Mouse (Mus musculus): ENCODE measurements around the gene S1pr4.

The S1pr4 gene

DNA sequence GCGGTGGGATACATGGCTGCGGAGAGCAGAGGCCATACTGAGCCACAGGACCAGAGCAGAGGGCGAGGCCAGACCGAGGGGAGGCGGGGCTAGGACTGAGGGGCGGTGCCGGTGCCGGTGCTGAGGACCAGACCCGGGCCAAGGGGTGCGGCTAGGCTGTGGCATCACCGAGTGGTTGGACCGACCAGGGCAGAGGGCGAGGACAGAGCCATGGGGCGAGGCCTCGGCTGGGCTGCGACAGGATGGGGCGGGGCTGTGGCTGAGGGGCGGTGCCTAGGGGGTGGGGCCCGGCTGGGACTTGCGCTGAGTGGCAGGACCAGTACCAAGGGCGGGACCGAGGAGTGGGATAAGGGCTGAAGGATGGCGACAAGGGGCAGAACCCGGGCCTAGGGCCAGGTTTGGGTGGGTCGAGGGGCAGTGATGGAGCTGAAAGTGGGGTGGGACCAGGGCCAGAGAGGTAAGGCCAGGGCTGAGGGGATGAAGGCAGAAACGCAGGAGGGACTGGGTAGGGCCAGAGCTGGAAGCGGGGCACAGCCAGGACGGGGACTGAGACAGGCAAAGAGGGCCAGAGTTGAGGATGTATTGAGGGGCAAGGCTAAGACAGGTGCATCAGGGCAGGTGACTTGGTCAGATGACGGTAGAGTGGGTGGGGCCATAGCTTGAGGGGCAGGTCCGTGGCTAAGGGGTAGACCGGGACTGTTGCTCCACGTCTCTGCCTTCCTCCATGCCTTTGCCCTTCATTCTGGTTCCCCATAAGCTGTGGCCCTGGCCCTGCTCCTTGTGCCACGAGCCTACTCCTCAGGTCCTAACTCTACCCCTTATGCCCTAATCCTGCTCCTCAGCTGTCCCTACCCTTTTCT is 35.3 kb downstream of the S1pr4 start:
- DNase-seq, result peak; percentile 64 to 70

DNA sequence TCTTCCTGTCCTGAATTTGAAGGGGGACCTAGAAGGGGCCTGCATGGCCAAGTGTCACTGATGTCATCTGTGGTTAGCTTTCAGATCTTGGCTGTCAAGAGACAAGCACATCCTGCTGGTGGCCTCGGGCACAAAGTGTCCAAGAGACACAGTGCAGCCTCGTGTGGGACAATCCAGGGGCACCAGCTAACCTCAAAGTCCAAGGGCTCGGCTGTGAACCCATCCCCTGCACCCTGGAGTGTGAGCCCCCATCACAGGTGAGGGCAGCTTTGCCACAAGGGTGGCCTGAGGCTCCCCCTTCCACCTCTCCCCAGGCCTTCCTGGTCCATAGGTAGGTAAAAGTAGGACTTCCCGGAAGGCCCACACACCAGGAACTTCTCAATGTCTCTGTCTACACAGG is 36.4 kb downstream of the S1pr4 start:
- peak; percentile 9 for DNase-seq

DNA sequence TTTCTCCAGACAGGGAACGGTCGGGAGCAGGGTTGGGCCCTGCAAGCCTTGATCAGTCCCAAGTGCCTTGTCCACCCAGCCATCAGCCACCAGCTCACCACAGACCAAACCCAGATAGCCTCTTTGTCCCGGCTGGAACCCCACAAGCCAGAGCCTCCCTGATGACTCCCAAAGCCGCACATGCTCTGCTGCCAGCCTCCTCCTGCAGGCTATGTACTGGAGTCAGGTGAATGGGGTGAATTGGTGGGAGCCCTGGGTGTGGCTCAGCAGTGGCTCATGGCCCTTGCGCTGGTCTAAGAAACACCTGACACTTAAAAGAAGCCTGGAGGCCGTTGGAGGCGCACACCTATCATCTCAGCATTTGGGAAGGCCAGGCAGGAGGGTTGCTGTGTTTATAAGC is 37.0 kb downstream of the S1pr4 start:
- DNase-seq, result peak in 1 of 2 experiments; percentile 10

DNA sequence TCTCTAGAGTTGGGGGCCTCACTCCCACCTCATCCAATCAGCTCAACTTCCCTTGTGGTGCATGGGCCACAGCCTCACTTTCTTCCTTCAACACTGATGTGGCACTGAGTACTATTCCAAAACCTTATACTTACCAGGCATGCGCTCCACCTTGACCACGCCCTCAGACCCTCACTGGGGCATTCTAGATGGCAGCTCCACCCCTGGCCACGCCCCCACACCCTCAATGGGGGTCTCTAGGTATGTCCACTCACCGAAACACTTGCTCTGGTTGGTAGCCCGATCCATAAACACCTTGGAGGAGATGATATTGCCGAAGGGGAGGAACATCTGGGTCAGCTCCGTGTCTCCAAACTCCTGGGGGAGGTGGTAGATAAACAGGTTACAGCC is 37.5 kb downstream of the S1pr4 start:
- peak; percentile 26 to 43 for DNase-seq

DNA sequence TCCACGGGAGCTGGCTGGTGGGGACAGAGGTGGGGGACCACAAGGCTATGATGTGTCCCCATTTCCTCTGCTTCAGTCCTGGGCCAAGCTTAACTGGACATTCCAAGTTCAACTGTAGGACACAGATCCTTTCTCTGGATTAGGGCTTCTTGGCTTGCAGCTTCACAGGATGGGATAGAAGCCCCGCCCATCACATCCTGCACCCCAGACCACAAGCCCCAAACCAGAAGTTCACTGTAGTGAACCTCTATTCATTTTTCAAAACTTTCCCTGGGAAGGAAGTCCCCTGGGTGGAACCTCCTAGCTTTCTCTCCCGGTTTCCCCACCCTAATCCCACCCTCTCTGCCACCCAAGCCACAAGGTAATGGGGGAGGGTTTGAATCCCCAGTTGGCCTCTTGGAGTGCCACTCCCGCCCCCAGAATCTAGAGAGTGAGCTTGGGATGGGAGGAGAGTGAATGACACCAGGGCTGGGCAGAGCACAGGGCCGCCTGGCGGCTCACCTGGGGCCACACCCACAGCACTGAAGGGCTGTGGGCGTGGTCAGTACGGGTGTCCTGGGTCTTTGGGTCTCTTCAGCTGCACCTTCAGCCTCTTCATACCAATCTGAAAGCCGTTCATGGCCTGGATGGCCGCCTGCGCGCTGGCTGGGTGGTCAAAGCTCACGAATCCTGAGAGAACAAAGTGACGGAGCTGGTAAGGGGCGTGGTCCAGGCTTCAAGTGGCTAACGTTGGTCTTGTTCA is 38.1 kb downstream of the S1pr4 start:
- peak; percentile 10 to 27 for DNase-seq

DNA sequence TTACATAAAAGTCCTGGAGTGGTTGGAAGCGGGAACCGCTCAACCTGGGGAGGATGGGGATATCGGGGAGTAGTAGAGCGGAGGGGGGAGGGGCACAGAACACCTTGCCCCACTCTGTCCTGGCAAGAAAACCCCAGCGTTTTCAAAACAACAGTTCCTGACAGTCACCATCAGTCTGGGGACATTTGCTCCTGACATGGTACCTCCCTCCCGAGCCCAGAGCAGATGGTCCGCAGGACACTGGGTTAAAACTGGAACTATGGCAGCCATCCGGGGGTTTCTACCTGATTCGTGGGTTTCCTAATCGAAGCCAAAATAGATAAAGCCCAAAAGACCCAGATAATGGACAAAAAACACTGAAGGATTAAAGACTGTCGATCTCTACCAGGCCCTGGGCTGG is 39.0 kb downstream of the S1pr4 start:
- DNase-seq, result no peak

DNA sequence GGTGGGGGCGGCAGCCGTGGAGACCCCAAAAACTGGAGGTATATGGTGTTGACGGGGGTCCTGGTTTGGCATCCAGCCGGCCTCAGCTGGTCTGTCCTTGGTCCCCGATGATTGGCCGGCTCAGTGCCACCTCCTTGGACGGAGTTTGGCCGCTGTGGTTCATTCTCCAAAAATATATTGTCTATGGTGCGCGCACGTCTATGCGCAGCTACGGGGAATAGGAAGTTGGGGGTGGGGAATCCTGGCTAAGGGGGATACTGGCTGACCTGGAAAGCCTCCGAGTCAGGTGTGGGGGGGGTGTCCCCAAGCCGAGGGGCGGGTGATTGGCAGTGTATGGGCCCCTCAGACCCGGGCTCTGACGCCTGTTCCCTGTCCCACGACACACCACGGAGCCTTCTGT is 39.5 kb downstream of the S1pr4 start:
- peak in 1 of 2 experiments; percentile 69 for DNase-seq

DNA sequence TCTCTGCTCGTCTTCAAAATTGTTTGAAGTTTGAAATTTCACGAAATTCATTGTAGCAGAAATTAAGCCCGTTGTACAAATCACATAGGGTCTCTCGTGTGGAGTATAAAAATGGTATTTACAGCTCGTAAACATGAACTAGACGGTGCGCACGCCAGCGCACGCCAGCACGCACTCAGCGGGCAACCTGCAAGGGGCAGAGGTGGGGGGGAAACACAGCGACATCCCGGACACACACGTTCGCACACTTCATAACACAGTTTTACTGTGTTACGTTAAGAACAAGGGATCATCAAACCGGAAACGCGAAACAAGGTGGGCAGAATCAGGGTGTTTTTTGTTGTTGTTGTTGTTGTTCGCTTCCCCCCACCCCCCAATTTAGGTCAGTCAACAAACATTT is 40.5 kb downstream of the S1pr4 start:
- peak in 1 of 2 experiments; percentile 17 for DNase-seq

DNA sequence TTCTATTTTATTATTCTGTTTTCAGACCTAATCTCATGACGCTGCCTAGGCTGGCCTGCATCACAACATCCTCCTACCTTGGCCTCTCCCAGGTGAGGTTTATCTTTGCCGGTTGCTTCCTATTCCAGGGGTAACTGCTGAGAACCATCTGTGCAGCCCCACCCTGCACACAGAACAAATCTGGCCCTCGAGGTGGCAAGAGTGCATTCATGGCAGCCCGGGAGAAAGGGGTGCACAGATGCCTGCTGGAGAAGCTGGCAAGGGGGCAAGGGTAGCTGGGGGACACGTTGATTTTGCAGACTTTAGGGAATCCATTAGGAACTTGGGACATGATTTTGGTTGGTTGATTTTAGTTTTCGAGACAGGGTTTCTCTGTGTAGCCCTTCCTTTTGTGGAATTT is 41.7 kb downstream of the S1pr4 start:
- DNase-seq, result peak in 1 of 2 experiments; percentile 22

DNA sequence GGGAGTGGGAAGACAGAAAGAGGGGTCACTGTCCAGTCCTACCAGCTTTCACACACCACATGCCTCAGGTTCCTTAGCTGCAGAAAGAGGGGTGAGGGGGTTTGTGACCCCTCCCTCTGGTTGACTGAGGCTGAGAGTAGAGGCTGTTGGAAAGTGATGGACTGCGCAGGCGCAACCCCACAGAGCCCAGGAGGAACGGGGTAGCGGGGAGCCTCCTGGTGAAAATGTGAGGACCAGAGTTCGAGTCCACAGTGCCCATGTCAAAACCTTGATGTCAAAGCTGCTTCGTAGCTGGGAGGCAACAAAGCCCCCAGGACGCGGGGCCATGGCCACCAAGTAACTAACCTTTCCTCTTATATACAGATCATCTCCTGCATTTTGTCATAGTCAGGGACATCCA is 42.3 kb downstream of the S1pr4 start:
- peak in 1 of 2 experiments; percentile 9 for DNase-seq

DNA sequence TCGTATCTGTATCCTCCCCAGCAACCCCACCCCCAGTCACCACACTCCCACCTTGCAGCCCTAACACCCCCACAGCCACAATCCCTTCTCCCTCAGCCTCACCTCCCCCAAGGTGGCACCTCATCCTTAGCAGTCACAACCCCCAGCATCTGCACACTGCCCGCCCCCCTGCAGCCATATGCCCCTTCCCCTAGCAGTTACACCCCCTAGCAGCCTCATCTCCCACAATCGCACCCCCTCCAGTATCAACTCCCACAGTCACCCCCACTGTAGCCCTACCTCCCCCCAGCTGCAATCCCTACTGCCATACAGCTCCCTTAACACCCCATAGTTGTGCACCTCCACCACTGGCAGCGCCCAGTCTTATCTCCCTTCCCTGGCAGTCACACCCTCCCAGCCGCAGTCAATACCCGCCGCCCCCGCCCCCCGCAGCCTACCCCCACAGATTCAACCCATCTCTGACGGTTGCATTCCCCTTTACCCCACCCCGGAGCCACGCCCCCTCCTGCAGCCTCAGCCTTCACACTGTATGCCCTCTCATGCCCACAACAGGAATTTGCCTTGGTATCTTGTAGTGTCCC is 42.9 kb downstream of the S1pr4 start:
- peak in 1 of 2 experiments; percentile 17 for DNase-seq

DNA sequence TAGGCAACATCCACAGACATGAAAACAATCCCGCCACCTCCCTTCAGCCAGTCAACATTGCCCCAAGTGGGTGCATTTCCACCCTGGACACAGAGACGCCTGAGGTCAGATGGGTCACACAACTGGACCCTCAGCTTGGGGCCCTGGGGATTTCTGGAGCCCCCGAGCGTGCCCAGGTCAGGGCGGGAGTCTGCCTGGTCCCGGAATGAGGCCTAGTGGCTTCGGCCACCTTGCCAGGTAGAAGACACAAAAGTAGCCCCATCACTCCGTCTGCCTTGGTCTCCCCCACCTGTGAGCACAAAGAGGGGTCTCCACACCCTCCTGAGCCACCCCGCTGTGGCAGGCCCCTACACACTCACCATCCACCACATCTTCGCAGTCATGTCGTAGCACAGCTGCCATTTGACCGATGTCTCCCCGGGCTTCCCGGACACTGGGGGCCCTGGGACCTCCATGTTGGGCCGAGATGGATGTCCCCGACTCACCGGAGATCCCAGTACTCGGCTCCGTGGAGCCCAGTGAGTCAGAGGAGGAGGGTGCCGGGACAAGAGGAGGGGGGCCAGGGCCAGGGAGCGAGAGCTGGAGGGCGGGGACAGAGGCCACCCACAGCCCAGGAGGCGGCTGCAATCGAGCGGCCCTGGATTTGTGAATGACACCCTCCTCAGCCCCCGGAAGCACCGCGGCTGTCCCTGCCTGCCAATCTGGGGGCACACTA is 44.6 kb downstream of the S1pr4 start, which contains the start of gene Nfic:
Gene Nfic (minus strand): TSS at position 455 of the 715 bp plus-strand sequence.
- DNase-seq, result peak in 1 of 2 experiments; percentile 12

DNA sequence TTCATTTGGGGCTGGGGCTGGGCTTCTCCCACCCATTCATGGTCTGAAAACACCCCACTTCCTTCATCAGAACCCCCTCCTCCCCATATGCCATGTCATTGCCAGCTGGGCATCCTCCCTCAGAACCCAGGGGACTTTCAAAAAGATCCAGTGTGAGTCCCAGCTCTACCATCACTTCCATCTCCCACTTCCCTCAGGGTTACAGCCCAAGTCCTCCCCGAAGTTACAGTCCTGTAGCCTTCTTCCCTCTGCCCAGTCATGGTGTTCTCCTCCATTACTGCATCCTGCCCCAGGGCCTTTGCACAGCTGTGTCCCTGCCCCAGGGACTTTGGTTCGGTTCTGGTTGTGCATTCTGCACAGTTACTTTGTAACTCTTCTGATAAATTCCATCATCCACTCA is 45.8 kb downstream of the S1pr4 start:
- peak in 1 of 2 experiments; percentile 3 for DNase-seq

DNA sequence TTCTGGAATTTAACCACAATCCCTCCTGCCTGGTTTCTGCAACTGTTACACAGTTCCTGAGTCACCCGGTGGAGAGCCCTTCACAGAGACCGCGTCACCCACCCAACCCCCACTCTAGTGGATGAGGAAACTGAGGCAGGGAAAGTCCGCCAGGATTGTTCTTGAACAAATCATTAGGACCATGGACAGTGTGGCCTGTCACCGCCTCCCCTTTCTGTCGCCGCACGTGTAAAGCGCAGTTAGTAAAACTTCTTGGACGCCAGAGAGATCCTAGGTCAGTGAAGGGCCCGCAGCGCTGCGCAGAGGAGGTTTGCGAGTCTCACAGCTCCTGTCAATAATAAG is 47.0 kb downstream of the S1pr4 start:
- no peak for DNase-seq

DNA sequence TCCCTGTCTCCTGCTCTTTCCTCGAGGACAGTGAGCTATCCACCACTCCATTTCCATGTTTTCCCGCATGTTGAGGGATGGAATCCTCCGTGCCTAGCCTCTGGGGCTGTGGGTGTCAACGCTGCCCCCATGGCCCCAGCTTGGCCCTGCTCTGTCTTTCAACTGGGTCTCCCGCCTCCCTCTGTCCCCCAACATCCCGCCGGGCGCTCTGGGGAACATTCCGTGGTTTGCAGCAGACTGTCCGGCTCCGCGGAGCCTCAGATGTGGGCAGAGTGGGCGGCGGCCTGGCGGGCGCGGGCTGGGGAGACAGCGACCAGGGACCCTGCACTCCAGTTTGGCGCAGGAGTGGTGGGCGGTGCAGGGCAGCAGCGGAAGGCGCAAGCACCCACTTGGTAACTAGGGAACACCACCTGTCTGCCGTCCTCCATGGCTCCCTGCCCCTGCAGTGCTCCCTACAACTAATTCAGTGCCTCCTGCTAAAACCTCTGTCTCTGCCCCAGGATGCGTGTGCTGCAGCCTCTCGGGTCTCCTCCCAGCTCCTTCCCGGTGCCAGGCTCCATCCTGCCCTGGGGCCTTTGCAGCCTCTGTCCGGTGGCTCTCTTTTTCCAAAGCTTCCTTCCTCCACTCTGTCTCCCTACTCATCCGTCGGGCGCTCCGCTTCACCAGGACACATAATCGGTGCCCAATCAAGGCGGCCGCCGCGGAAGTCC is 47.5 kb downstream of the S1pr4 start:
- peak in 1 of 2 experiments; percentile 19 for DNase-seq

DNA sequence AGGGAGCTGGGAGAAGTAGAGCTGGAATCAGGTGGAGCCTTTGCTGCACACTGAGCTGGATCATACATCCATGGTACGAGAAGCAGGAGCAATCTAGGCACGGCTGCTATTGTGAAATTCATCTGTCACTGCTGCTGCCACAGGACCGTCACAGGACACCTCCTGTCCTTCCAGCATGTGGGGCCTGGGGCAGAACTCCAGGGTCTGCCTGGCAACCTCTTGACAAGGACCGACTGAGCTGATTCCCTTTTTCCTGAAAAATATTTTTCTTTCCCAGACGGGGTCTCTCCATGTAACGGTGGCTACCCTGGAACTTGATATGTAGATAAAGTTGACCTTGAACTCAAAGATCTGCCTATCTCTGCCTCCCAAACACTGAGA is 48.6 kb downstream of the S1pr4 start:
- peak in 1 of 2 experiments; percentile 2 for DNase-seq

DNA sequence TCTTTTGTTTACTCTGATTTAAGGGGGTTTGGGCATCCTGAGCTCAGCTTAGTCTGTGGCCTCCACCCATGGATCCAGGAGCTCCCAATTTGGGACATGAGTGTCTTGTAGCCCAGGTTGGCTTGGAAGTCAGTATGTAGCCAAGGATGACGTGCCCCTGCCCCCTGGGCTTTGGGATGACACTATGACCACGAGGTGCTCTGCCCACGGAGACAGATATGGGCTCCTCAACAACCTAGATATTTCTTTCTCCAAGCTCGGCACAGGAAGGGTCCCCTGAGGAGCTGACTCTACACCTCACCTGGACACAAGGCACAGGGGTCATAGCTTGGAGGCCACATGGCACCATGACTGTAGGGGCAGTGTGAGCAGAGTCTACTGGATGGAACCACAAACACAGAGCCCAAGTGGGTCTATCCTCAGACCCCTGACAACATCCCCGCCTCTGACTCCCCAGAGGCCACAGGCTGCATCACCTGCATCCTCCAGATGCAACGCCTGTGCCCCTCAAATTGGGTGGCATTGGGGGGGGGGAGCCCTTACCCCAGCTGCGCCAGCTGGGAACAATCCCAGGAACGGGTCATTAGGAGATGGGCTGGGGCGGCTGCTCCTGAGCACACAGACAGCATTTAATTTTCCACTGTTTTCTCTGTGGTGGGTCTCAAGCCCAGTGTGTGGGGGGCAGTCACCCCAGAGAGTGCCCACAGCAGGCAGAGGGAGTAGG is 49.1 kb downstream of the S1pr4 start:
- peak in 1 of 2 experiments; percentile 14 for DNase-seq

DNA sequence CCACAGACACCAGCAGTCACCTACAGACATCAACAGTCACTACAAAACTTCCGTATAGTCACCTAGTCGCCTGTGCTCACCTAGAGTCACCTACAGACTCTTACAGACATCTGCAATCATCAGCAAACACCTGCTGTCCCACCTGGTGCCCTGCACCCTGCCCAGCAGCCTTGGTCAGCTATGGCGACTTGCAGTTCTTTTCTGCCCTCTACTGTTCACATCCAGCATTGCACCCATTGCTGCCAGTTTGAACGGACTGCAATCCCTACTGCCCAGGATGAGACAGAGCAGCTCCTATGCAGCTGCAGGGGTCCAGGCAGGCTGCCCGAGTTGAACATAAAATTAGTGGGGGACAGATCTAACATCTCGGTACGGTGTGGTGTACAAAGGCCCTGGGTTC is 49.8 kb downstream of the S1pr4 start:
- DNase-seq, result peak; percentile 94 to 96

All from cerebellum, postnatal 14 days (tissue).